Mouse (Mus musculus) G1E (cell line): Measurements from ENCODE around the gene Hist1h2ao.

Experiments
- CTCF ChIP-seq: IDR thresholded peaks from 2 replicates; pipeline ENCODE4 v1.5.1; 2012; ENCODE audit warnings: low read depth, low read length, inconsistent platforms, mixed read lengths
- GATA1 ChIP-seq: IDR thresholded peaks from 2 replicates; pipeline ENCODE4 v1.6.1; 2012; ENCODE audit warnings: borderline replicate concordance, low read length, inconsistent platforms, mixed read lengths
- GATA2 ChIP-seq: IDR thresholded peaks from 2 replicates; pipeline ENCODE4 v1.6.1; 2012; ENCODE audit warnings: low read depth, low read length, inconsistent platforms, borderline replicate concordance
- POLR2AphosphoS5 ChIP-seq: IDR thresholded peaks from 2 replicates; pipeline ENCODE4 v1.6.1; 2012; ENCODE audit warnings: low read depth, low read length, inconsistent platforms; ENCODE audit not compliant: insufficient replicate concordance

GRCm38 (mm10) chr13:21828511-21828910 is 18.2 kb downstream of the Hist1h2ao start:
- TF ChIP-seq GATA1 = no peak
- TF ChIP-seq CTCF = no peak
- no peak for TF ChIP-seq GATA2
- no peak for TF ChIP-seq POLR2AphosphoS5
